Mouse (Mus musculus): Measurements from ENCODE around the gene Gm20822.
"Not testable (repeated sequence)": the region's sequence is repeated elsewhere in the genome, so short reads cannot be mapped to it uniquely, and the experiment has no call there.

Gm20822 gene

DNA sequence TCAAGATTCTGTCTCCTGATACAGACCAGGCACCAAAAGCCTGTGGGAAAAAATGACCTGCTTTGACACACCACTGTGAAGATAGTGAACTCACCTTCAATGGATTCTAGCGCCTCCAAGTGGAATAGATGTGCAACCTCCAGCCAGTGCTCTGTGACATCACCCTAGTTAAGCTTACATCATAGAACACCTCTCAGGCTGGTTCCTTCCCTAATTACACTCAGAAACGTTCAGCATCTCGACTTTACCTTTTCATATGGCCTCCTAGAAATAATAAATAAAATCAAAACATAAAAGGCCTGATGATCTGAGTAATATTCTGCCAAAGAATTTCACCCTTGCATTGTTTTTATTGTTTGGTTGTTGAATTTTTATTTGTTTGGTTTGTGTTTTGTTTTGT lies at the start of gene Gm20822:
TSS of gene Gm20822 (minus strand) at position 101 of the 400 bp plus-strand sequence.
- DNase-seq (ENCODE audit: low read depth, low spot score), result not testable (repeated sequence)
